Mouse (Mus musculus) kidney, embryonic 16.5 days (tissue): ENCODE results near the gene Zmiz2. TPM values are rescaled to one million over a fixed set of nuclear protein-coding genes. Genes with fewer than 3 reads are reported as not detected.
"Not testable (repeated sequence)": the region's sequence is repeated elsewhere in the genome, so short reads cannot be mapped to it uniquely, and the experiment has no call there.

Source experiments
- ATAC-seq: fragments of 200-750 bp; cut with Nextera tagmentation; 2 replicates; pipeline ENCODE4 v1.8.0; 2017; ENCODE audit warnings: moderate TSS enrichment; ENCODE audit not compliant: low FRiP score, low TSS enrichment
- H3K27ac ChIP-seq: fragments of 300-500 bp; sonication (generic); 2 replicates; pipeline ENCODE4 v1.5.1; 2014; ENCODE audit warnings: low read length
- H3K27me3 ChIP-seq: fragments of 300-500 bp; sonication (generic); 2 replicates; pipeline ENCODE4 v1.6.1; 2014; ENCODE audit warnings: low read length, control low read depth, mixed read lengths; ENCODE audit not compliant: insufficient read depth
- H3K36me3 ChIP-seq: fragments of 300-500 bp; sonication (generic); 2 replicates; pipeline ENCODE4 v1.6.1; 2014; ENCODE audit warnings: low read length, control low read depth, mixed read lengths; ENCODE audit not compliant: insufficient read depth
- H3K4me1 ChIP-seq: fragments of 300-500 bp; sonication (generic); 2 replicates; pipeline ENCODE4 v1.6.1; 2014; ENCODE audit warnings: low read length, control low read depth, mixed read lengths; ENCODE audit not compliant: insufficient read depth
- H3K4me2 ChIP-seq: fragments of 300-500 bp; sonication (generic); replicated peaks from 2 replicates; pipeline ENCODE4 v1.6.1; 2014; ENCODE audit warnings: low read depth, low read length
- H3K4me3 ChIP-seq: fragments of 300-500 bp; sonication (generic); 2 replicates; pipeline ENCODE4 v1.5.1; 2014; ENCODE audit warnings: mild to moderate bottlenecking, low read length
- H3K9ac ChIP-seq: fragments of 300-500 bp; sonication (generic); replicated peaks from 2 replicates; pipeline ENCODE4 v1.6.1; 2014; ENCODE audit warnings: low read length
- H3K9me3 ChIP-seq: fragments of 300-500 bp; sonication (generic); 2 replicates; pipeline ENCODE4 v1.6.1; 2016; ENCODE audit warnings: low read length, control low read depth
- WGBS: fragments of 180-500 bp; shearing (Covaris S2); extraction: QIAGEN DNeasy Blood & Tissue Kit; methylation state at CpG from one replicate; pipeline ENCODE4 v1.1.7; 2014; 5-methylcytosine and 5-hydroxymethylcytosine counted together
- polyA plus RNA-seq: library from polyadenylated mRNA; unstranded; fragments of >200 nt; fragmentation: Nextera tagmentation; extraction: Ambion mirVana; gene quantifications from 2 replicates; pipeline ENCODE4 v1.2.1, GENCODE M21; 2015

Zmiz2 gene
- polyA plus RNA-seq, 1 experiment from 2014 or later: 11.7 TPM

DNA sequence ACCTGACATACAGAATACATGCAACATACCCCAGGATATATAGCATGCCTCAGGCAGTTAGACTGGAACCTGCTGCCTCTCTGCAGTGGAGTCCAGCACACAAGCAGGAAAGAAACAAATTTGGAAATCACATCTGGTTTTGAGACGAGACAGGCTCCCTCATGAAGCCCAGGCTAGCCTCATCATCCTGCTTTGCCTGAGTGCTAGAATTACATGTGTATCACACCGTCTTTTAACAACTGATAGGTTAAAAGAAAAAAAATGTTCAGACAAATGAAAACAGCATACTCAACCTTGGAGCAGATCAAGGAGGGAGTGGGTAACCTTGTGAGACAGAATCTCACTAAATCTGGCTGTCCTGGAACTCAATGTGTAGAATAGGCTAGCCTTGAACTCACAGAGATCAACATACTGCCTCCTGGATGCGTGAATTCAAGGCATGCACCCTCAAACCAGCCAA, 18.3 kb downstream of the Zmiz2 start:
- Histone ChIP-seq H3K27ac (peak overlapping the region; percentile 86), H3K9ac (no peak overlapping the region), H3K36me3 (peaks cover 37% of the 10 kb centered on the region), H3K9me3 (no peaks in the 10 kb centered on the region), H3K27me3 (no peaks in the 10 kb centered on the region), H3K4me3 (no peak overlapping the region), H3K4me2 (0 out of 2 replicates have a peak overlapping the region, but pooled peaks have one; percentile 36), H3K4me1 (peaks cover 30% of the 10 kb centered on the region)
- no peak for ATAC-seq
- WGBS: 63% methylated on average over 3 of the region's 3 CpGs

- H3K9ac ChIP-seq: no peak overlapping the region
- H3K9me3 ChIP-seq: no peaks in the 10 kb centered on the region
- H3K4me3 ChIP-seq: no peak overlapping the region
- H3K4me1 ChIP-seq: peaks cover 31% of the 10 kb centered on the region
- no peaks in the 10 kb centered on the region for H3K27me3 ChIP-seq
- H3K4me2 ChIP-seq: no peak overlapping the region
- no peak for ATAC-seq
- no peak overlapping the region for H3K27ac ChIP-seq
- peaks cover 8% of the 10 kb centered on the region for H3K36me3 ChIP-seq
- WGBS: 55% methylated on average over 5 of the region's 5 CpGs
Measured at GRCm38 (mm10) chr11:6410050-6410602, 21.3 kb downstream of the Zmiz2 start.

GRCm38 (mm10) chr11:6410755-6411154, 21.9 kb downstream of the Zmiz2 start:
- H3K9ac ChIP-seq, ATAC-seq, H3K4me2 ChIP-seq, H3K27ac ChIP-seq, H3K36me3 ChIP-seq, H3K9me3 ChIP-seq, H3K4me3 ChIP-seq, H3K27me3 ChIP-seq: not testable (repeated sequence)
- 89% methylated on average over 5 of the region's 5 CpGs for WGBS
- peaks cover 27% of the 10 kb centered on the region for H3K4me1 ChIP-seq

- WGBS: 7% methylated on average over 5 of the region's 5 CpGs
- no peak for ATAC-seq
- no peak overlapping the region for H3K9ac ChIP-seq
Measured at GRCm38 (mm10) chr11:6411684-6412083, 22.8 kb downstream of the Zmiz2 start.

DNA sequence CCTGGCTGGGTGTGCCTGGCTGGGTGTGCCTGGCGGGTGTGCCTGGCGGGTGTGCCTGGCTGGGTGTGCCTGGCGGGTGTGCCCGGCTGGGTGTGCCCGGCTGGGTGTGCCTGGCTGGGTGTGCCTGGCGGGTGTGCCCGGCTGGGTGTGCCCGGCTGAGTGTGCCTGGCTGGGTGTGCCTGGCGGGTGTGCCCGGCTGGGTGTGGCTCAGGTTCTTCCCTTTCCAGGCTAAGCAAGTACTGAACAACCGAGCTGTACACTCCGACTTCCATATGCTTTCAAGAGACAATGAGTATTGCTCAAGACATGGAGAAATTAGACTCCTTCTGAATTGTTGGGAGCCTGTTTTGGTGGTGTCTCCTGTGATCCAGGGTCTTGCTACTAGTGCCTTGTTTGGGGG, 24.4 kb downstream of the Zmiz2 start:
- 96% methylated on average over 11 of the region's 12 CpGs for WGBS

More at GRCm38 (mm10) chr11:6411684-6412083, 22.8 kb downstream of the Zmiz2 start:
- peaks cover 18% of the 10 kb centered on the region for H3K4me1 ChIP-seq
- no peak overlapping the region for H3K4me2 ChIP-seq
- H3K27me3 ChIP-seq: no peaks in the 10 kb centered on the region
- H3K9me3 ChIP-seq: no peaks in the 10 kb centered on the region
- H3K27ac ChIP-seq: no peak overlapping the region
- no peak overlapping the region for H3K4me3 ChIP-seq
- no peaks in the 10 kb centered on the region for H3K36me3 ChIP-seq

GRCm38 (mm10) chr11:6414751-6415550, 26.1 kb downstream of the Zmiz2 start, which contains the start of gene Ppia:
TSS of gene Ppia (plus strand) at chr11:6415443.
- Histone ChIP-seq H3K27ac (peak within 1 kb of the TSS; percentile 99), H3K4me1 (peaks cover 22% of the 10 kb centered on the region), H3K4me3 (peak within 1 kb of the TSS; percentile 100), H3K4me2 (peak within 1 kb of the TSS; percentile 96), H3K27me3 (no peaks in the 10 kb centered on the region), H3K9me3 (no peaks in the 10 kb centered on the region), H3K36me3 (peaks cover 14% of the 10 kb centered on the region), H3K9ac (peak within 1 kb of the TSS; percentile 100)
- ATAC-seq: peak; percentile 59; the same call in 1 of the 2 replicates
- 7% methylated on average over 21 of the region's 21 CpGs for WGBS

More for the DNA sequence above, 24.4 kb downstream of the Zmiz2 start:
- peaks cover under 1% of the 10 kb centered on the region; the same call in 1 of the 2 replicates for H3K36me3 ChIP-seq
- H3K9ac ChIP-seq: no peak overlapping the region
- no peaks in the 10 kb centered on the region for H3K27me3 ChIP-seq
- peaks cover 17% of the 10 kb centered on the region for H3K4me1 ChIP-seq
- H3K27ac ChIP-seq: no peak overlapping the region
- ATAC-seq: no peak
- H3K9me3 ChIP-seq: no peaks in the 10 kb centered on the region
- H3K4me2 ChIP-seq: no peak overlapping the region
- H3K4me3 ChIP-seq: no peak overlapping the region

DNA sequence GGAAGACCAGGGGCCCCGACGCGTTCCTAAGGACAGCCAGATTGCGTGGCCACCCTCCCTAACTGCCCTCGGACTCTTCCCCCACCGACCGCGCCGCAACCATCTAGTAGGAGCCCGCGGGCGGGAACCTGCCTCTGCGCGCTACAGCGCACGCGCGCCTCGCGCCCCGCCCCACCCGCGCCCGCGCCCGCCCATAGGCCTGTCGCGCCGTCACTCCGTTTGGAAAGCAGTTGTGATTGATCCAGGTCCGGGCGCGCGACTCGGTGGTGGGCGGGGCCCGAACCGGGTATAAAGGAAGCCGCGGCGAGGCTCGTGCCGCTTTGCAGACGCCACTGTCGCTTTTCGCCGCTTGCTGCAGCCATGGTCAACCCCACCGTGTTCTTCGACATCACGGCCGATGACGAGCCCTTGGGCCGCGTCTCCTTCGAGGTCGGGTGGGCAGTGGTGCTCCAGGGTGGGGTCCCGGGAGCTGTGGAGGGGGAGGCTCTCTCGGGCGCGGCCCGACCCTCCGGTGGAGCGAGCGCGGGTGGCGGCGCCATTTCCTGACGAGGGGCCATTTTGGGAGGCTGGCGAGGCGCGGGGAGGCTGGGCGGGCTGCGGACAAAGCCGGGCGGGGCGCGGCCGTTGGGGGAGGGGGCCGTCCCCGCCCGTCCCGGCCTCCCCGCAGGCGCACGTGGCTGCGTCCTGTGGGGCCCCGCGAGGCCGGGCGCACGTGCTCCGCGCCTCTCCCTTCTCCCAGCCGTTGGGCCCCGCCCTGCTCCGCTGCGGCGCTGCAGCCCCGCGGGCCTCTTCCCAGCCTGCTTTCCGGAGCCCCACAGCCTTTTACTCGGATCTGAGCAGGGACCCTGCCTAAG, 26.9 kb downstream of the Zmiz2 start:
- peak overlapping the region; percentile 99 for H3K27ac ChIP-seq
- under 1% methylated on average over 76 of the region's 102 CpGs for WGBS
- H3K9me3 ChIP-seq: no peaks in the 10 kb centered on the region
- H3K4me3 ChIP-seq: peak overlapping the region; percentile 100
- peak overlapping the region; percentile 100 for H3K9ac ChIP-seq
- no peaks in the 10 kb centered on the region for H3K27me3 ChIP-seq
- ATAC-seq: peak; percentile 97
- H3K4me2 ChIP-seq: peak overlapping the region; percentile 96
- H3K36me3 ChIP-seq: peaks cover 23% of the 10 kb centered on the region
- peaks cover 22% of the 10 kb centered on the region for H3K4me1 ChIP-seq

GRCm38 (mm10) chr11:6416405-6417034, 27.6 kb downstream of the Zmiz2 start:
- 1% methylated on average over 30 of the region's 30 CpGs for WGBS
- Histone ChIP-seq H3K4me2 (peak overlapping the region; percentile 96), H3K9ac (peak overlapping the region; percentile 100), H3K36me3 (peaks cover 24% of the 10 kb centered on the region), H3K27ac (peak overlapping the region; percentile 99), H3K9me3 (no peaks in the 10 kb centered on the region), H3K27me3 (no peaks in the 10 kb centered on the region), H3K4me3 (peak overlapping the region; percentile 100), H3K4me1 (peaks cover 22% of the 10 kb centered on the region)
- peak; percentile 49 for ATAC-seq

DNA sequence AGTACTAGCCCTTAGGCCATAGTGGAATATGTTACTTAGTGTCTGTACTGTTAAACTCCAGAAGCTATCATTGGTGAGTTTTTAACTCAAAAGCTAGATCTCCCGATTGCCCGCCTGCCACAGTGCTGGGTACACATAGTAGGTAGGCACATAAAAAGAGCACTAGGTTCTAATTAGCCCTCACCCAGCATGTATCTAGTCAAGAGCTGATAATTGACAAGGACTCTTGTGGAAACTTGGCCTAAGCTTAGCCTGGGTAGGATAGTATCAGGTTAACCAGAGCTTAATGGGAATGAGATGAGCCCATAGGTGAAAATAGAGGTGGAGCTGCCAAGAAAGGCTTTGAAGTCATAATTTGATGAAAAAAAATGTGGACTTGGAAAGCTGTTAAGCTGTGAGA, 28.2 kb downstream of the Zmiz2 start:
- Histone ChIP-seq H3K4me2 (peak overlapping the region; percentile 96), H3K9ac (peak overlapping the region; percentile 100), H3K36me3 (peaks cover 24% of the 10 kb centered on the region), H3K9me3 (no peaks in the 10 kb centered on the region), H3K4me1 (peaks cover 22% of the 10 kb centered on the region), H3K27ac (peak overlapping the region; percentile 99; the same call in 1 of the 2 replicates), H3K4me3 (peak overlapping the region; percentile 100), H3K27me3 (no peaks in the 10 kb centered on the region)
- WGBS: 32% methylated on average over 2 of the region's 2 CpGs
- ATAC-seq: no peak
